Mouse (Mus musculus): ENCODE results near the gene Calb2. TPM values are rescaled to one million over a fixed set of nuclear protein-coding genes. Genes with fewer than 3 reads are reported as not detected.

Calb2 gene
- polyA plus RNA-seq (2015; fragmentation: Nextera tagmentation; extraction: Ambion mirVana), result not detected in 2 replicates

GRCm38 (mm10) chr8:110168046-110168445 is at the start of gene Calb2:
Gene Calb2, minus strand, starts transcription at chr8:110168210.
- Histone ChIP-seq H3K4me1 (replicated peaks; ENCODE audit: insufficient read depth, low read length) (no peaks in the 10 kb centered on the region), H3K4me2 (ENCODE audit: low read length) (no peak within 1 kb of the TSS), H3K4me3 (replicated peaks; ENCODE audit: low read depth, low read length) (no peak within 1 kb of the TSS), H3K9me3 (replicated peaks; ENCODE audit: low read length) (no peaks in the 10 kb centered on the region), H3K27me3 (ENCODE audit: insufficient read depth, low read length) (peaks cover 5% of the 10 kb centered on the region), H3K9ac (ENCODE audit: low read depth, low read length) (no peak within 1 kb of the TSS), H3K27ac (no peak within 1 kb of the TSS), H3K36me3 (ENCODE audit: insufficient read depth, low read length) (no peaks in the 10 kb centered on the region)
- WGBS, result under 1% methylated on average over 33 of the region's 33 CpGs
- TF ChIP-seq CTCF (IDR thresholded peaks at IDR 0.05; ENCODE audit: low read depth), result peak; percentile 80
- DNase-seq (ENCODE audit: low spot score) (peak; percentile 65), ATAC-seq (replicated peaks; ENCODE audit: low FRiP score, low read depth) (peak; percentile 54; the same call in 1 of the 2 replicates)

- Histone ChIP-seq H3K9me3 (replicated peaks; ENCODE audit: low read length) (no peaks in the 10 kb centered on the region), H3K4me1 (replicated peaks; ENCODE audit: insufficient read depth, low read length) (peaks cover 6% of the 10 kb centered on the region; the same call in 1 of the 2 replicates), H3K27ac (no peak overlapping the region), H3K4me2 (ENCODE audit: low read length) (peak overlapping the region; percentile 73), H3K9ac (ENCODE audit: low read depth, low read length) (peak overlapping the region; percentile 28; the same call in 1 of the 2 replicates), H3K27me3 (ENCODE audit: insufficient read depth, low read length) (no peaks in the 10 kb centered on the region), H3K4me3 (replicated peaks; ENCODE audit: low read depth, low read length) (peak overlapping the region; percentile 56), H3K36me3 (ENCODE audit: insufficient read depth, low read length) (peaks cover 19% of the 10 kb centered on the region; the same call in 1 of the 2 replicates)
- under 1% methylated on average over 43 of the region's 43 CpGs for WGBS
- ATAC-seq (replicated peaks; ENCODE audit: low FRiP score, low read depth), result peak; percentile 99
- DNase-seq (ENCODE audit: low spot score), result peak; percentile 99
- TF ChIP-seq CTCF (IDR thresholded peaks at IDR 0.05; ENCODE audit: low read depth), result no peak
Observed at GRCm38 (mm10) chr8:110217681-110218131, 49.7 kb upstream of the Calb2 start.

- no peak for DNase-seq (ENCODE audit: low spot score)
- Histone ChIP-seq H3K9me3 (replicated peaks; ENCODE audit: low read length) (no peaks in the 10 kb centered on the region), H3K9ac (ENCODE audit: low read depth, low read length) (no peak overlapping the region), H3K27me3 (ENCODE audit: insufficient read depth, low read length) (no peaks in the 10 kb centered on the region), H3K36me3 (ENCODE audit: insufficient read depth, low read length) (peaks cover 14% of the 10 kb centered on the region; the same call in 1 of the 2 replicates), H3K4me2 (ENCODE audit: low read length) (peak overlapping the region; percentile 73), H3K4me3 (replicated peaks; ENCODE audit: low read depth, low read length) (peak overlapping the region; percentile 56), H3K4me1 (replicated peaks; ENCODE audit: insufficient read depth, low read length) (peaks cover 6% of the 10 kb centered on the region; the same call in 1 of the 2 replicates), H3K27ac (no peak overlapping the region)
- ATAC-seq (replicated peaks; ENCODE audit: low FRiP score, low read depth), result no peak
- WGBS, result 33% methylated on average over 5 of the region's 5 CpGs
- no peak for TF ChIP-seq CTCF (IDR thresholded peaks at IDR 0.05; ENCODE audit: low read depth)
Observed at GRCm38 (mm10) chr8:110217198-110217597, 49.2 kb upstream of the Calb2 start.

GRCm38 (mm10) chr8:110216253-110216652 is 48.2 kb upstream of the Calb2 start:
- no peak overlapping the region for H3K9ac ChIP-seq (ENCODE audit: low read depth, low read length)
- H3K4me1 ChIP-seq (replicated peaks; ENCODE audit: insufficient read depth, low read length), result peaks cover 6% of the 10 kb centered on the region; the same call in 1 of the 2 replicates
- no peak overlapping the region for H3K4me3 ChIP-seq (replicated peaks; ENCODE audit: low read depth, low read length)
- WGBS, result 79% methylated on average over 5 of the region's 5 CpGs
- no peak for TF ChIP-seq CTCF (IDR thresholded peaks at IDR 0.05; ENCODE audit: low read depth)
- H3K36me3 ChIP-seq (ENCODE audit: insufficient read depth, low read length), result 0 out of 2 replicates have a peak, but pooled peaks cover 4% of the 10 kb centered on the region
- no peak overlapping the region for H3K4me2 ChIP-seq (ENCODE audit: low read length)
- H3K9me3 ChIP-seq (replicated peaks; ENCODE audit: low read length), result no peaks in the 10 kb centered on the region
- no peaks in the 10 kb centered on the region for H3K27me3 ChIP-seq (ENCODE audit: insufficient read depth, low read length)
- DNase-seq (ENCODE audit: low spot score), result no peak
- no peak for ATAC-seq (replicated peaks; ENCODE audit: low FRiP score, low read depth)
- H3K27ac ChIP-seq, result no peak overlapping the region

- no peaks in the 10 kb centered on the region for H3K9me3 ChIP-seq (replicated peaks; ENCODE audit: low read length)
- no peak within 1 kb of the TSS for H3K4me2 ChIP-seq (ENCODE audit: low read length)
- H3K9ac ChIP-seq (ENCODE audit: low read depth, low read length), result no peak within 1 kb of the TSS
- ATAC-seq (replicated peaks; ENCODE audit: low FRiP score, low read depth) (no peak), DNase-seq (ENCODE audit: low spot score) (no peak)
- no peaks in the 10 kb centered on the region for H3K36me3 ChIP-seq (ENCODE audit: insufficient read depth, low read length)
- no peak within 1 kb of the TSS for H3K4me3 ChIP-seq (replicated peaks; ENCODE audit: low read depth, low read length)
- H3K27me3 ChIP-seq (ENCODE audit: insufficient read depth, low read length), result no peaks in the 10 kb centered on the region
- WGBS, result 76% methylated on average over 7 of the region's 7 CpGs
- H3K4me1 ChIP-seq (replicated peaks; ENCODE audit: insufficient read depth, low read length), result peaks cover 6% of the 10 kb centered on the region; the same call in 1 of the 2 replicates
- no peak within 1 kb of the TSS for H3K27ac ChIP-seq
- no peak for TF ChIP-seq CTCF (IDR thresholded peaks at IDR 0.05; ENCODE audit: low read depth)
Observed at GRCm38 (mm10) chr8:110215365-110215764, 47.4 kb upstream of the Calb2 start, which contains the start of gene Cmtr2. Gene Cmtr2, plus strand, starts transcription at chr8:110215665.

GRCm38 (mm10) chr8:110201806-110202205 is 33.8 kb upstream of the Calb2 start:
- no peaks in the 10 kb centered on the region for H3K9me3 ChIP-seq (replicated peaks; ENCODE audit: low read length)
- H3K4me3 ChIP-seq (replicated peaks; ENCODE audit: low read depth, low read length), result no peak overlapping the region
- DNase-seq (ENCODE audit: low spot score), result no peak
- TF ChIP-seq CTCF (IDR thresholded peaks at IDR 0.05; ENCODE audit: low read depth), result peak; percentile 68
- H3K4me1 ChIP-seq (replicated peaks; ENCODE audit: insufficient read depth, low read length), result no peaks in the 10 kb centered on the region
- H3K36me3 ChIP-seq (ENCODE audit: insufficient read depth, low read length), result no peaks in the 10 kb centered on the region
- no peak overlapping the region for H3K27ac ChIP-seq
- no peaks in the 10 kb centered on the region for H3K27me3 ChIP-seq (ENCODE audit: insufficient read depth, low read length)
- no peak for ATAC-seq (replicated peaks; ENCODE audit: low FRiP score, low read depth)
- no peak overlapping the region for H3K4me2 ChIP-seq (ENCODE audit: low read length)
- WGBS, result 35% methylated on average over 11 of the region's 11 CpGs
- no peak overlapping the region for H3K9ac ChIP-seq (ENCODE audit: low read depth, low read length)
